Mouse (Mus musculus): Measurements from ENCODE around the gene Calcrl.

- TF ChIP-seq CTCF (IDR thresholded peaks at IDR 0.05; ENCODE audit: low read depth, low read length) (no peak), EP300 (IDR thresholded peaks at IDR 0.05; ENCODE audit: insufficient read depth, low read depth, low read length) (no peak)
These were observed 46.5 kb downstream of the Calcrl start for GRCm38 (mm10) chr2:84378678-84379077.

Data from ES-Bruce4 (cell line).